Mouse (Mus musculus): ENCODE results near the gene Zdhhc1.

The Zdhhc1 gene

GRCm38 (mm10) chr8:105518436-105519313 is 22.0 kb upstream of the Zdhhc1 start, which contains the start of gene Hsd11b2:
Gene Hsd11b2 (plus strand): TSS chr8:105518755.
- DNase-seq (ENCODE audit: low read depth, low spot score): no peak

DNA sequence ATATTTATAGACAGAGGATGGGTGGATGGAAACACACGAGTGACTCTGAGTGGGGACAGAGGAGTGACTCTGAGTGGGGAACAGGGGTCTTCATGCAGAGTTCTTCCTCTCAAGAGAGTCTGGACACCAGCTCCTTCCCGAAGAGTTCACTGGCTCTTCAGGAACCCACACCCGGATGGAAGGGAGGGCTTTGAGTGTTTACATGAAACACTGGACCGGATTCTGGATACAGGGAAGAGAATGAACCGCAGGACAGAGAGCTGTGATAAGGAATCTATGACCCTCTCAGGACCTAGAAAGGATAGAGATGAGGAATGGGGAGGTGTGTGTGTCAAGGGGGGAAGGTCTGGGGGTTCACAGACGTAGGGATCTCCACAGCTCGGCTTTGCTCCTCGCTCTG is 20.6 kb upstream of the Zdhhc1 start:
- no peak for DNase-seq (ENCODE audit: low read depth, low spot score)

- peak; percentile 97 for DNase-seq (ENCODE audit: low read depth, low spot score)
These were observed 19.4 kb upstream of the Zdhhc1 start for GRCm38 (mm10) chr8:105516018-105516645.

GRCm38 (mm10) chr8:105514656-105515055 is 18.0 kb upstream of the Zdhhc1 start:
- peak; percentile 52 for DNase-seq (ENCODE audit: low read depth, low spot score)

GRCm38 (mm10) chr8:105514194-105514593 is 17.5 kb upstream of the Zdhhc1 start:
- no peak for DNase-seq (ENCODE audit: low read depth, low spot score)

- no peak for DNase-seq (ENCODE audit: low read depth, low spot score)
These were observed 13.5 kb upstream of the Zdhhc1 start for GRCm38 (mm10) chr8:105509997-105510735.

DNA sequence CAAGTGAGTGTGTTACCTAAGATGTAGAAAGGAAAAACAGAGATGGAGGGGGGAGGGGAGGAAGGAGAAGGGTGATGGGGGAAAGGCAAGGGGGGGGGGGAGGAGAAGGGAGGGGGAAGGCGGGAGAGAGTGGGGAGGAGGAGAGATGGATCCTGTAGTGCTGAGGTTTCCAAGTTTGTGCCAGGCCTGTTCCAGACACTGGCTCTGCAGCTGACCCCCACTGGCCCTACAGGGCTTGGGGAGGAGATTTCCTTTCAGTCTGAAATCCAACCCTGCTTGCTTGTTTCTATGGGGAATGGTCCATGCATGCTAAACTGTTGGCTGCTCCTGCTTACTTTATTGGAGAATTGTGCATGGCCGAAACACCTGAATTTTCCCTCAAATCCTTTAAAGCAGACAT is 12.1 kb upstream of the Zdhhc1 start:
- DNase-seq (ENCODE audit: low read depth, low spot score): no peak

DNA sequence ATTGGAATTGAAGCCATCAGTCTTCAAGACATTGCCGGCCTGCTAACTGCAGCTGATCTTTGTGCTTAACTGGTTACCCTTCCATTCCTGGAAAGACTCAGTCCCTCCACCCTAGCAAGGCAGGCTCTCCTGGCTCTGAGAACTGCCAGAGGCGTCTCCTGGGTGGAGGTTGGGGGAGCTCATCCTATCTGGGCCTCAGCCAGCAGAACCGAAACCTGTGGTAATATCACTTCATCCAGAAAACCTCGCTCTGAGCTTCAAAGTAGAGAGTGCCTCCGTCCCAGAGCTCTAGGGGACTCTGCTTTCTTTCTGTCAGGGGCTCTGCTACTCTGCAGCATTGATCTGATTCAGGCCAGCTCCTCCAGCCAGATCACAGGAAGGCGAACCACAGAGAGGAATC is 10.3 kb upstream of the Zdhhc1 start:
- no peak for DNase-seq (ENCODE audit: low read depth, low spot score)

GRCm38 (mm10) chr8:105504617-105505016 is 7.9 kb upstream of the Zdhhc1 start:
- DNase-seq (ENCODE audit: low read depth, low spot score): no peak

DNA sequence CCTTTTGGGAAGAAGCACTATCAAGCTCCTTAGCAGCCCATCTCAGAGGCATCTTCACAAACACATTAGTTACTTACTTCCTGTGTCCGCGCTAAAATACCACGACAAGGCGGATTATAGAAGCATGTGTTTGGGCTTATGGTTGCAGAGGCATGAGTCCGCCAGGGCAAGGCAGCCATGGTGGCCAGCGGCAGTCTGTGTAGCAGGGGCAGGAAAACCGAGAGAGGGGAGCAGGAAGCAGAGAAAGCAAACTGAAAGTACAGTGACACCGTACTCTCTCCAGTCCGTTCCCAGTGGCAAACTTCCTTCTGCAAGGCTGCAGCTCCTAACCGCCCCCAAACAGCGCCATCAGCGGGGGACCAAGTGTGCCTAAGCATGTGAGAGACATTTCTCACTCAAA is 3.1 kb upstream of the Zdhhc1 start:
- no peak for DNase-seq (ENCODE audit: low read depth, low spot score)

GRCm38 (mm10) chr8:105495350-105496302 is 1.1 kb downstream of the Zdhhc1 start:
- DNase-seq (ENCODE audit: low read depth, low spot score): no peak

DNA sequence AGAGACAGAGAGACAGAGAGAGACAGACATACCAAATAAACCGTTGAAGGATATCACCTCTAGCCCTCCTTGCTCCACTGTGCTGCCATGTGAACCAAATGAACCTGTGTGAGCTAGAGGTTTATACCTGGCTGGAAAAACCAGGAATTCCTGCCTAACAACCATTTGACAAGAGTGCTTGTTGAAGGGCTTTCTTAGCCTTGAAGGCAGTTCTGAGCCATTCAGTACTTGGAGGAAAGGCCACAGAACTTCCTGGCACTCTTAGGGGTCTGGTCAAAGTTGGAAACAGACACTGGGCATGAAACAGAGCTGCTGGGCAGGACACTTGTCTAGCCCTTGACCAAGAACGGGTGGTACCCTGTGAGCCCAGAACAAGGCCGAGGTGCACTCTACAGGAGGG is 2.1 kb downstream of the Zdhhc1 start:
- DNase-seq (ENCODE audit: low read depth, low spot score): no peak

DNA sequence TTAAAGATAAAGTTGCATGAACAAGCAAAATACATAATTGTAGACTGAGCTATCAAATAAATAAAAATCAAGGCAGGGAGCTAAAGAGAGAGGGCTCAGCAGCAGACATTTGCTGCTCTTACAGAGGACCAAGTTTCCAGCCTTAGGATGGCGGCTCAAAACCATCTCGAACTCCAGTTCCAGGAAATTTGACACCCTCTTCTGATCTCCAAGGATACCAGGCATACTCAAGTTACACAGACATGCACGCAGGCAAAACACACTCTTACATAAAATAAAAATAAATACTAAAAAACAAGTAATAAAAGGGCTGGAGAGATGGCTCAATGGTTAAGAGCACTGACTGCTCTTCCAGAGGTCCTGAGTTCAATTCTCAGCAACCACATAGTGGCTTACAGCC is 3.2 kb downstream of the Zdhhc1 start:
- no peak for DNase-seq (ENCODE audit: low read depth, low spot score)

DNA sequence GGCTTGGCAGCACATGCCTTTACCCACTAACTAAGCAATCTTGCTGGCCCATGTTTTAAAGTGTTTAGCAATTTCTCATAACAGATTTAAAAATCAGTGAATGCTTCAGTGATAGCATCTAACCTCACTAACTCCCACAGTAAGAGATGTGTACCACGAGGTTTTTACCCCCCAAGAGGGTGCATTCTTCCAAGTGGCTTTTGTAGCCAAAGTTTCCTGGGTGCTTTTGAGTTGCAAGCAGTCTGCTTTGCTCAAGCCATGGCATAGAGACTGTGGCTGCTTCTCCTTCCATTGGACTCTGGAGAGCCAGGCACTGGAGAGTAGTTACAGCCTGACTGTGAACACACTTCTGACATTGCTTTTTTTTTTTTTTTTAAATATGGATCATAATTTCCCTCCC is 7.4 kb downstream of the Zdhhc1 start:
- DNase-seq (ENCODE audit: low read depth, low spot score): no peak

DNA sequence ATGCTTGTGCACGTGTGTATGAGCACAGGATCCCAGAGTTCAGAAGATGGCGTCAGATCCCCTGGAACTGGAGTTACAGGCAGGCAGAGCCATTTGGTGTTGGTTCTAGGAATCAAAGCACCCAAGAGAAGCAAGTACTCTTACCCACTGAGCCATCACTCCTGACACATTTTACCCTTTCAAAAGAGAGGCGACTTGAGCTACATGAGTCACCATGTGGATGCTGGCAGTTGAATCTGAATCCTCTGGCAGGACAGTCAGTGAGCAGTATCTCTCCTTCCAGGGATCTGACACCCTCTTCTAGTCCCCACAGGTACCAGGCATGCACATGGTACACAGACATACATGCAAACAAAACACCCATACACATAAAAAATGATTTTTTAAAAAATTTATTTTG is 8.6 kb downstream of the Zdhhc1 start:
- no peak for DNase-seq (ENCODE audit: low read depth, low spot score)

GRCm38 (mm10) chr8:105484392-105484791 is 12.3 kb downstream of the Zdhhc1 start:
- peak; percentile 62 for DNase-seq (ENCODE audit: low read depth, low spot score)

DNA sequence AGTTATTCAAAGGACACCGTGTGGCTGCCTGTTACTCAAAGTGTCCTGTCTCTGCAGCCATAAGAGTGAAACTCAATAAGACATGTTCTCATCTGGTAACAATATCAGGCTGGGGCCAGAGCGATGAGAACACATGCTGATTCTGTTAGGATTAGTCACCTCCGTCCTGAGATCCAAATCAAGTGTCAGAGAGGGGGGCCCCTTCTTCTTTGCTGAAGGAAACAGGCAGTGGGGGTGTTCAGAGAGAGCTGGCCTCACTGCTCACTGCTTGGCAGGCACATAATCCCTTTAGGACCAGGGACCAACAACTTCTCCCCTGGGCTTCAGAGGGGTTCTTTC is 12.7 kb downstream of the Zdhhc1 start:
- DNase-seq (ENCODE audit: low read depth, low spot score): no peak

DNA sequence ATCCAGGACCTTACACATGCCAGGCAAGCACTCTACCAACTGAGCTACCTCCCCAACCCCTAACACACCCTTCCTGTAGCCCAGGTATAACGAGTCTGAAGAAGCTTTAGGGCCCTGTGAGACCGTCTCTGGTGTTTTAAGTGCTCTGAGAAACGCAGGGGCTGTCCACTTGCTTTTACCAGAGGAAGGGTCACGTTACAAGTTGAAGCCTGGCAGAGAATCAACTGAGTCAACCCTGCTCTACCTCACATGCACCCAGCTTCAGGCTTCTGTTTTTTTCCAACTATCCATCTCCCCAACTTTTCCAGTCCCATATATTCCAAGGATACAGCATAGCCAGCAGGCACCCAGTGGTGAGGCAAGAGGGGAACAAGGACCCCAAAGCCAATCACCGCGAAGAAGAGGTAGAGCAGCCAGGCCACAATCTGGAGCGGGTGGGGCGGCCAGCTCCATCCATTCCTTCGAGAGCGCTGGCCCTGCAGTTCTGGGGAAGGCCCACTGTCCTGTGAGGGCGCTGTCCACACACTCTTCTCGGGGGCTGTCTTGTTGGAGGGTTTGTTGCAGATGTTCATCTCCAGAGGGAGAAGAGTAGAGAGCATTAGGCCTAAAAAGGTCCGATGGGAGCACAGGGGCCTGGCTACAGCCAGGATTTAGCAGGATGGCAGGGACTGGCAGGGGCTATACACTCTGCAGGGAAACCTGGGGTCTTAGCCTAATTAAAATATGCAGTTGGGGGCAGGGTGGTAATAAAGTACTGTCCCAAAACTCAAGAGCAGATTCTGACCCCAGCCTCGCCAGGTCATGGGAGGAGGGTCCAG is 13.3 kb downstream of the Zdhhc1 start:
- peak; percentile 64 for DNase-seq (ENCODE audit: low read depth, low spot score)

- DNase-seq (ENCODE audit: low read depth, low spot score): no peak
These were observed 14.6 kb downstream of the Zdhhc1 start for GRCm38 (mm10) chr8:105482123-105482522.

DNA sequence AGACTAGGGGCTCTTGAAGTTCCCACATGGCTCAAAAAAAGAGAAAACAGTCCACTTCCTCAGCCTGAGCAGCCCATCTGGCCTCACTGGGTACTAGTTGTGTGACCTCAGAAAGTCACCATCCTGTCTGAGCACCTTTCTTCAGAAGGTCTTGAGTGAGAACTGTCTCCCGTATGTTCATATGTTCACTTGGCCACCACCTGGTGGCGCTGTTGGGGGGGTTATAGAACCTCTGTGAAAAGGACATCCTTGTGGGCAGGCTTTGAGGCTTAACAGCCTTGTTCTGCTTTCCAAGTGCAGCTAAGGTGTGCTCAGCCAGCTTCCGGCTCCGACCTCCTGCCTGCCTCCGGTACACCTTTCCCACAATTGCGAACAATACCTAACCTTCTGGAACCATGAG is 15.2 kb downstream of the Zdhhc1 start:
- DNase-seq (ENCODE audit: low read depth, low spot score): peak; percentile 94
